Mouse (Mus musculus): Measurements from ENCODE around the gene Cers2.
A peak's percentile ranks its signal among the peaks of the same experiment; 100 is the strongest.

Gene Cers2

GRCm38 (mm10) chr3:95314486-95315093, at the start of gene Cers2:
Gene Cers2 (plus strand): TSS chr3:95314791.
- no peak for DNase-seq (ENCODE audit: low read depth)

DNA sequence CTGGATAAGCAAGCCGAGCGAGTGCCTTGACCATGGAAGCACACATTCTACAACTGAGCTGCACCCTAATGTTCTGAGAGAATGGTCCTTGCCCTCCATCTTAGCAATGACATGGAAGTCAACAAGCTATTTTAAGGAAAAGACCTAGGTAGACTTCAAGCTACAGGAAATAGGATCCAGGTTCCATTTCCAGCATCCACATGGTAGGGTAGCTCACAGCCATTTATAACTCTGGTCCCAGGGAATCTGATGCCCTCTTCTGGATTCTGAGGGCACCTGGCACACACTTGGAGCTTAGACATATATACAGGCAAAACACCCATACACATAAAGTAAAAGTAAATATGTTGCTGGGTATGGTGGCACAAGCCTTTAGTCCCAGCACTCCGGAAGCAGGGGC, 48.5 kb upstream of the Cers2 start:
- no peak for DNase-seq (ENCODE audit: low read depth)

DNA sequence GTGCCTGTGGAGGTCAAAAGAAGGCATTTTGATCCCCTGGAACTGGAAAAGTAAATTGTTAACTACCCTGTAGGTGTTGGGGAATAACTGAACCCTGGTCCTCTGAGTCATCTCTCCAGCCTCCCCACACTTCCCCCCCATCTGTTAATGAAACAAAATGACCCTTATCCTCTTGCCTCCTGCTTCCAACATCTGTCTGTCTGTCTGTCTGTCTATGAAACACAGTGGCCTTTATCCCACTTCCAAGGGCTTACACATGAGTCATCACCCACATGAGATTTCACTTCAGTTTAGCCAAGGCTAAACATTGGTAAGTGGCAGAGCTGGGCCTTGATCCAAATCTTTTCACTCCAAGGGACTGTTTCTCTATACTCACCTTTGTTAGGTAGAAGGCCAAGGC, 46.7 kb upstream of the Cers2 start:
- DNase-seq (ENCODE audit: low read depth) = peak; percentile 77

DNA sequence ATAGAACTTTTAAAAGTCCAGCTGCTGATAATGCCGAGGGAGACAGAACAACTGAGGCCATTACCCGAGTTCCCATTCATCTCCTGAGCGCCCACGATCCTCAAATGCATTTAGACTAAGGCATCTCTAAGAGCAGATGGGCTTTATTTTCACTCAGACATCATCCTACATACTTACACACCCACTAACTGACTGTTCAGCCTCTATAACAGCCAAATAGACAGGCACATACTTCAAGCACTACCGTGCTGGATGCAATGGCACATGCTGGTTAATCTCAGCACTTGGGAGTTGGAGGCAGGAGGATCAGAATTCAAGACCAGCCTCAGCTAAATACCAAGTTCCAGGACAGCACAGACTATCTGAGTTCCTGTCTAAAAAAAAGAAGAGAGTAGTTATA, 44.8 kb upstream of the Cers2 start:
- DNase-seq (ENCODE audit: low read depth) = no peak

GRCm38 (mm10) chr3:95270766-95271364, 43.7 kb upstream of the Cers2 start:
- DNase-seq (ENCODE audit: low read depth) = no peak

- DNase-seq (ENCODE audit: low read depth) = no peak
Measured at GRCm38 (mm10) chr3:95273471-95273870, 41.1 kb upstream of the Cers2 start.

- no peak for DNase-seq (ENCODE audit: low read depth)
Measured at GRCm38 (mm10) chr3:95274453-95274852, 40.1 kb upstream of the Cers2 start.

GRCm38 (mm10) chr3:95275161-95275560, 39.4 kb upstream of the Cers2 start:
- DNase-seq (ENCODE audit: low read depth) = no peak

DNA sequence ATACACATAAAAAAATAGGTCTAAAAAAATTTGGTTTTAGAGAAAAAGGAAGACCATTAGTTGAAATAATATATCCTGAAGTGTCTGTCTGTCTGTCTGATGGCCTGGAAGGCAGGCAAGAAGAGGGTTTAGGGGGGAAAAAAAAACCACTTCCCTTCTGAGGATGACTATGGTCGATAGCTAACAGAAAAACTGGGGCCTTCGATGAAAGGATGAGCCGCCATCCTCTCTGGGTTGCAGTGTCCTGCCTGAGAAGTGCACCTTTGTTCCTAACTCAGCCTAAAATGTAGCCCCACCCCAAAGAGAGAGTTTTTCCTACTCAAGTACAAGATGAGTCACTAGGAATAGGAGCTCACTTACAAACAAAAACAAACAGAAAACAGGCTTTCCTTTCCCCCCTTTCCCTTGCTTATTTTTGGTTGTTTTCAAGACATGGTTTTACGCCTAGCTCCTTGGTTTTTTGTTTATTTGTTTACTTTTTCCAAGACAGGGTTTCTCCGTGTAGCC, 38.1 kb upstream of the Cers2 start:
- no peak for DNase-seq (ENCODE audit: low read depth)

GRCm38 (mm10) chr3:95277149-95277551, 37.4 kb upstream of the Cers2 start:
- DNase-seq (ENCODE audit: low read depth) = no peak

DNA sequence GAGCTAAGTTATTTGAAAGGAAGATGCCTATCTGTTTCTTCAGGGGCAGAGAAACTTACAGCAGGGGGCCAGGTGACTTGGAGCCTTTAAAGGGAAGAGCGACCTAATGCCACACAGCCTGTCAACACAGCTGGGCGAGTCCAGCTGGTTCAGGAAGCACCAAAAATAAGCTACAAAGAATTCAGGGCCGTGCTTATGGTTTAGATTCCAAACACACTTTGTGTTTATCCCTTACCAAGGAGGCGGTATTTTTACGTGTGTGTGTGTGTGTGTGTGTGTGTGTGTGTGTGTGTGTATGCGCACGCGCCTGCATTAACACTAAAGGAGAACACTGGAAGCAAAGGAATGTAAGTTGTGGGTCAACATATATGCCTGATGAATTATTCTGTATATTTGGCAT, 33.8 kb upstream of the Cers2 start:
- no peak for DNase-seq (ENCODE audit: low read depth)

GRCm38 (mm10) chr3:95281216-95282126, 33.1 kb upstream of the Cers2 start, which contains the start of the genes Mindy1 and Prune1:
Gene Mindy1 (plus strand): TSS chr3:95281345.
Gene Prune1 (minus strand): TSS chr3:95282076.
- DNase-seq (ENCODE audit: low read depth) = peak; percentile 93

DNA sequence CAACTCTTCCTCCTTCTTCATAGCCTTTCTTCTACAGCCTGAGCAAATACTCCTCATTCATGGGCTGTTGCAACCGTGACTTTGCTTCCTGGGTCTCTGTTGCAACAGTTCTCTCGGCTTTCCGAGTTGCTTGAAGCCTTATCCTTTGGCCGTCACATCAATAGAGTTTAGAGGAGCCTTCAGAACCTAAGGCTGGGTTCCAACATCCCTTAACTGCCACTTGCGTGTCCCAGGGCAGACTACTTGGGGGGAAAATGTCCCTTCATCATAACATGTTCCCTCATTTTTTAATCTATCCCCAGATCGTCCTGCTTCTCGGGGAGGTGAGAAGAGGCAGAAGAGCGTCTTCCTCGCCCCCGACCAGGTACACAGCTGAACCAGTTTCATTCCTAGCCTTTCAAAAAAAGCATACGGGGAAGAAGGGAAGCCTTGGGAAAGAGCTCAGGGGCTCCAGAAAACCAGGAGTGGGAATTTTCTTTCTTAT, 32.2 kb upstream of the Cers2 start:
- DNase-seq (ENCODE audit: low read depth) = no peak

GRCm38 (mm10) chr3:95282865-95283588, 31.6 kb upstream of the Cers2 start:
- DNase-seq (ENCODE audit: low read depth) = peak; percentile 84

GRCm38 (mm10) chr3:95283589-95283941, 31.0 kb upstream of the Cers2 start:
- no peak for DNase-seq (ENCODE audit: low read depth)

GRCm38 (mm10) chr3:95284062-95284461, 30.5 kb upstream of the Cers2 start:
- DNase-seq (ENCODE audit: low read depth) = no peak

GRCm38 (mm10) chr3:95284501-95285281, 29.9 kb upstream of the Cers2 start:
- no peak for DNase-seq (ENCODE audit: low read depth)

GRCm38 (mm10) chr3:95285390-95285789, 29.2 kb upstream of the Cers2 start:
- no peak for DNase-seq (ENCODE audit: low read depth)

DNA sequence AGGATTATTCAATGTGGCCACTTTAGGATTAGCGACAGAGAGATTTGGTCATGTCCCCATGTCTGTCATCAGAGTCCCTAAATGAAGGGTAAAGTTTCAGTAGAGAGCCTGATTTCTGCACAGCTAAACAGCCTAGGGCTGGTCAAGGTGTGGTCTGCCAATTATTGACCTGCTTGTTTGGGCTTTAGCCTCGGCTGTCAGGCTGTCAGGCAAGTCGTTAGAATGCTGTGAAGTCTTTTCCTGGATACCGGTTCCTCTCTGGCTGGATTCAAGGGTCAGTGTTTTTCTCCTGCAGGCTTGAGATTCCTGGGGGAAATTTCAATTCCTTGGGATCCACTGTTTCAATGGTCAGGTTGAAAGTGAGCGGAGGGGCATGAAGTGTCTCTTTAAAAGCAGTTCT, 28.6 kb upstream of the Cers2 start:
- DNase-seq (ENCODE audit: low read depth) = no peak

GRCm38 (mm10) chr3:95286510-95286909, 28.1 kb upstream of the Cers2 start:
- DNase-seq (ENCODE audit: low read depth) = no peak

DNA sequence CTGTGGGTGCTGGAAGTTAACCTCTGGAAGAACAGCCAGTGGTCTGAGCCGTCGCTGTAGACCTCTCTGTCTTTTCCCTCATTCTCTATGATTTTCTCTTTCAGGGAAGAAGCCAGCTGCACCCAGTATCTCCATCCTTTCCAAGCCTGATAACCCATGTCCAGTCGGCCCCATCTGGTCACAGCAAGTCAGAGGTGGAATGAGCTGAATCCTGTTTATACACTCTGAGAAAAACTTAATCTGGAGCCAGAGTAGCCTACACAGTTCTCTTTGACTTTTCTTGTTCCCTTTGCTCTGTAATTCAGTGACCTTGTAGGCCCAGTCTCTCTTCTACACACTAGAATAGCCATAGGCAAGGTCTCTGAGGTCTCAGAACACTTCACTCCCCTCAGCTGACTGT, 27.1 kb upstream of the Cers2 start:
- no peak for DNase-seq (ENCODE audit: low read depth)
